Mouse (Mus musculus): Measurements from ENCODE around the gene Lrrc18. TPM values are rescaled to one million over a fixed set of nuclear protein-coding genes. Genes with fewer than 3 reads are reported as not detected.

The Lrrc18 gene
- polyA plus RNA-seq, 1 experiment from 2014 or later, result 0.41 TPM

DNA sequence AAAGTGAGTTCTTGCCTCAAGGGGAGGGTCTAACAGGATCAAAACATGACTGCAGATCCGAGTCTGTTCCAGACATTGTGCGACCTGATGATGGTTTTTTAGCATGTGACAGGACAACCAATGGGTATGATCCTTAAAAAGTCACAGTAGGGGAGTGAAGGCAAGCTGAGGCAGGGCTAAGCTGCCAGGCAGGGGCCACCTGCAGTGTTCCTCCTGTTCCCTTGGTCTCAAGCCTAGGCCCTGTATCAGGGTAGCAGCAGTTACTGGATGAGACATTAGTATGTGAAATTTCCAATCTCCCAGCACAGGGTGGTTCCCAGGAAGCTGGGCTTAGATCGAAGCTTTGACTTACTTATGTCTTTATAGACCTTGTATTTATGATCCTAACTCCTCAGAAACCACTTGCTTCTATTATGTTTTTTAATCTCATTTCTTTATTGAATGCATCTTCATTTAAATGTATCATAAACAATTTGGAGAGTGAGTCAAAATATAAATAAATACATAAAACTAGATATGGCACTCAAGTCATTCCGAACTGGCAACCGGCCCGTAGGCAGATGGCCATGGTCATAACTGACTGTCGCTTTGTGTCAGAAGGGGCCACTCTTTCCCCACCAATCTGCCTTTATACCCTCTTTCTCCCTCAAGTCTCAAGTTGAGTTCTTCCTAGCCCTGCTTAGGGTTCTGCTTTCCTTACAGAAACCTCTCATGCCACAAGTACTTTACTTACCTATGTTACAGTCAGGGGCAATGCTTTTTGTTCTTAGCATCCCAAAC lies 67.9 kb downstream of the Lrrc18 start:
- Histone ChIP-seq H3K4me3 (no peak overlapping the region), H3K4me1 (no peaks in the 10 kb centered on the region), H3K36me3 (no peaks in the 10 kb centered on the region), H3K4me2 (replicated peaks) (no peak overlapping the region), H3K27ac (no peak overlapping the region), H3K9ac (no peak overlapping the region), H3K27me3 (no peaks in the 10 kb centered on the region), H3K9me3 (no peaks in the 10 kb centered on the region)
- no peak for ATAC-seq (ENCODE audit: low FRiP score, low read depth)
- WGBS, result 91% methylated on average over 7 of the region's 7 CpGs

DNA sequence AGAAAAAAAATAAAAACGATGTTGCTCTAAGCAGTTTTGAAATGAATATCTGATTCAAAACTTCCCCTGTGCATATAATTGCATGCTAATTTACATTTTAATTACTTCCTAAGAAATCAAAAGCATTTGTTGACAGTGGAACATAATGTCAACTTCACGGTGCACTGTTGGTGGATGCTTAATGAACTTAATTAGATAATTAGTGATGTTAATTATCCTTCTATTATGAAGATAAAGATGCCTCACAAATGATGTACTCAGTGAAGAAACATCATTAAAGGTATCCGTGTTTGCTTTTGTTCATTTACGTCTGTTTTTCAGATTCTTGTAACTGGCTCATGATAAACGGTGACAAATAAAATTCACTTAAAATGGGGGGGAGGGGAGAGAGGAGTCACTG lies 71.8 kb downstream of the Lrrc18 start:
- Histone ChIP-seq H3K9ac (no peak overlapping the region), H3K36me3 (no peaks in the 10 kb centered on the region), H3K27ac (no peak overlapping the region), H3K4me1 (no peaks in the 10 kb centered on the region), H3K27me3 (no peaks in the 10 kb centered on the region), H3K4me2 (replicated peaks) (no peak overlapping the region), H3K4me3 (no peak overlapping the region), H3K9me3 (no peaks in the 10 kb centered on the region)
- no peak for ATAC-seq (ENCODE audit: low FRiP score, low read depth)
- WGBS, result 70% methylated on average over 5 of the region's 5 CpGs

Other genes with a start within 250 kb of the Lrrc18 start
- 0.43 and 0.45 TPM in 2 replicates for gene Tmem273, start 205.4 kb upstream of the Lrrc18 start, polyA plus RNA-seq (2015; fragmentation: Nextera tagmentation; extraction: Ambion mirVana)
- gene Fam170b, start 157.4 kb upstream of the Lrrc18 start, polyA plus RNA-seq (2015; fragmentation: Nextera tagmentation; extraction: Ambion mirVana), result not detected in 2 replicates
- 16.2 and 17.1 TPM in 2 replicates for gene Vstm4, start 134.6 kb upstream of the Lrrc18 start, polyA plus RNA-seq (2015; fragmentation: Nextera tagmentation; extraction: Ambion mirVana)
- 0.23 and 0.27 TPM in 2 replicates for gene Wdfy4, start 194.1 kb downstream of the Lrrc18 start, polyA plus RNA-seq (2015; fragmentation: Nextera tagmentation; extraction: Ambion mirVana)
- gene Arhgap22, start 222.6 kb downstream of the Lrrc18 start, polyA plus RNA-seq (2015; fragmentation: Nextera tagmentation; extraction: Ambion mirVana), result 4.3 and 7.7 TPM in 2 replicates